Mouse (Mus musculus) CH12.LX (cell line): ENCODE measurements around the gene Mier3. TPM values are rescaled to one million over a fixed set of nuclear protein-coding genes. Genes with fewer than 3 reads are reported as not detected.

Experiments
- DNase-seq: peaks from one replicate; pipeline ENCODE4 v3.0.0-alpha.2; 2013; ENCODE audit errors: extremely low read depth
- H3K27ac ChIP-seq: 2 replicates; pipeline ENCODE4 v1.5.1; 2012; ENCODE audit warnings: low read depth, mild to moderate bottlenecking, control low read depth, moderate library complexity; ENCODE audit not compliant: insufficient read depth
- H3K27me3 ChIP-seq: replicated peaks from 2 replicates; pipeline ENCODE3; 2012; ENCODE audit warnings: inconsistent platforms
- H3K36me3 ChIP-seq, 2 experiments: replicated peaks in 1 of 2; 2 replicates each; pipeline versions ENCODE3 to v1.6.1; 2012; ENCODE audit warnings: inconsistent platforms in 1 of 2, low read length in 1 of 2, mild to moderate bottlenecking in 1 of 2, mixed read lengths in 1 of 2, moderate library complexity in 1 of 2; ENCODE audit not compliant: control insufficient read depth in 1 of 2, insufficient read depth in 1 of 2
- H3K4me1 ChIP-seq, 2 experiments: 2 replicates each; pipeline ENCODE4 v1.6.1; 2012; ENCODE audit warnings: inconsistent platforms in 1 of 2, moderate library complexity in 1 of 2; ENCODE audit not compliant: insufficient read depth in 2 of 2, control insufficient read depth in 1 of 2
- H3K4me2 ChIP-seq: 2 replicates; pipeline ENCODE4 v1.6.1; 2012; ENCODE audit warnings: low read depth, mild to moderate bottlenecking, control low read depth; ENCODE audit not compliant: poor library complexity, insufficient read depth, severe bottlenecking
- H3K4me3 ChIP-seq, 3 experiments: fragments of 150-350 bp in 1 of 3; sonication (generic) in 1 of 3; replicated peaks in 1 of 3; 2 replicates each; pipeline versions ENCODE3 to v1.5.1; 2011 to 2012; ENCODE audit warnings: low read depth in 2 of 3, low read length in 2 of 3, mild to moderate bottlenecking in 2 of 3, moderate library complexity in 2 of 3, control low read depth in 1 of 3, improper control_type of control experiment in 1 of 3, inconsistent platforms in 1 of 3, mixed read lengths in 1 of 3; ENCODE audit not compliant: poor library complexity in 1 of 3
- H3K79me2 ChIP-seq: replicated peaks from 2 replicates; pipeline ENCODE4 v1.6.1; 2012; ENCODE audit warnings: mild to moderate bottlenecking, moderate library complexity; ENCODE audit not compliant: control insufficient read depth, poor library complexity, insufficient read depth, severe bottlenecking; ENCODE audit errors: extremely low read depth
- H3K9ac ChIP-seq: 2 replicates; pipeline ENCODE4 v1.6.1; 2012; ENCODE audit warnings: low read depth, mild to moderate bottlenecking, control low read depth, moderate library complexity; ENCODE audit not compliant: insufficient read depth
- H3K9me3 ChIP-seq: replicated peaks from 2 replicates; pipeline ENCODE3; 2012; ENCODE audit warnings: low read length, inconsistent platforms, mixed read lengths
- BHLHE40 ChIP-seq: IDR thresholded peaks from 2 replicates; pipeline ENCODE4 v1.6.1; 2011; ENCODE audit warnings: mild to moderate bottlenecking, low read depth, low read length, improper control_type of control experiment
- CHD2 ChIP-seq: IDR thresholded peaks from 2 replicates; pipeline ENCODE4 v1.6.1; 2011; ENCODE audit warnings: low read length, improper control_type of control experiment
- E2F4 ChIP-seq: IDR thresholded peaks from 2 replicates; pipeline ENCODE4 v1.6.1; 2011; ENCODE audit warnings: low read depth, low read length, improper control_type of control experiment; ENCODE audit not compliant: insufficient replicate concordance
- ELF1 ChIP-seq: IDR thresholded peaks from 2 replicates; pipeline ENCODE4 v1.6.1; 2014; ENCODE audit warnings: low read depth, mild to moderate bottlenecking, inconsistent platforms, low read length, improper control_type of control experiment
- EP300 ChIP-seq: IDR thresholded peaks from 2 replicates; pipeline ENCODE4 v1.6.1; 2011; ENCODE audit warnings: low read length, improper control_type of control experiment
- ETS1 ChIP-seq: conservative IDR thresholded peaks from 2 replicates; pipeline ENCODE4 v1.6.1; 2012; ENCODE audit warnings: low read depth, mild to moderate bottlenecking, inconsistent platforms, low read length, improper control_type of control experiment, moderate library complexity
- GABPA ChIP-seq: IDR thresholded peaks from 2 replicates; pipeline ENCODE4 v1.6.1; 2012; ENCODE audit warnings: low read depth, low read length, improper control_type of control experiment, inconsistent platforms; ENCODE audit not compliant: insufficient replicate concordance
- HCFC1 ChIP-seq: IDR thresholded peaks from 2 replicates; pipeline ENCODE4 v1.6.1; 2012; ENCODE audit warnings: low read depth, mild to moderate bottlenecking, inconsistent platforms, low read length, improper control_type of control experiment
- IRF4 ChIP-seq: IDR thresholded peaks from 2 replicates; pipeline ENCODE4 v1.6.1; 2014; ENCODE audit warnings: low read depth, mild to moderate bottlenecking, inconsistent platforms, low read length, improper control_type of control experiment
- JUND ChIP-seq: conservative IDR thresholded peaks from 2 replicates; pipeline ENCODE4 v1.6.1; 2011; ENCODE audit warnings: low read depth, low read length, improper control_type of control experiment
- KAT2A ChIP-seq: IDR thresholded peaks from 2 replicates; pipeline ENCODE4 v1.6.1; 2012; ENCODE audit warnings: low read length, improper control_type of control experiment, inconsistent platforms; ENCODE audit not compliant: insufficient replicate concordance
- MAFK ChIP-seq: IDR thresholded peaks from 2 replicates; pipeline ENCODE4 v1.6.1; 2011; ENCODE audit warnings: low read length, improper control_type of control experiment; ENCODE audit not compliant: insufficient replicate concordance
- MAX ChIP-seq: IDR thresholded peaks from 2 replicates; pipeline ENCODE4 v1.6.1; 2011; ENCODE audit warnings: low read length, improper control_type of control experiment
- MAZ ChIP-seq: IDR thresholded peaks from 2 replicates; pipeline ENCODE4 v1.6.1; 2012; ENCODE audit warnings: low read depth, mild to moderate bottlenecking, inconsistent platforms, low read length, improper control_type of control experiment, moderate library complexity
- MYC ChIP-seq: IDR thresholded peaks from 2 replicates; pipeline ENCODE4 v1.6.1; 2011; ENCODE audit warnings: low read depth, mild to moderate bottlenecking, improper control_type of control experiment, low read length
- PAX5 ChIP-seq: IDR thresholded peaks from 2 replicates; pipeline ENCODE4 v1.6.1; 2012; ENCODE audit warnings: low read length, inconsistent platforms, mixed read lengths
- POLR2A ChIP-seq: IDR thresholded peaks from 2 replicates; pipeline ENCODE4 v1.6.1; 2011; ENCODE audit warnings: low read depth, mild to moderate bottlenecking, improper control_type of control experiment, low read length
- POLR2AphosphoS2 ChIP-seq: IDR thresholded peaks from 2 replicates; pipeline ENCODE4 v1.6.1; 2011; ENCODE audit warnings: low read depth, low read length, improper control_type of control experiment
- RAD21 ChIP-seq: IDR thresholded peaks from 2 replicates; pipeline ENCODE4 v1.6.1; 2011; ENCODE audit warnings: low read depth, mild to moderate bottlenecking, low read length, improper control_type of control experiment, moderate library complexity
- RCOR1 ChIP-seq: conservative IDR thresholded peaks from 2 replicates; pipeline ENCODE4 v1.6.1; 2012; ENCODE audit warnings: low read depth, mild to moderate bottlenecking, inconsistent platforms, low read length, improper control_type of control experiment
- SMC3 ChIP-seq: IDR thresholded peaks from 2 replicates; pipeline ENCODE4 v1.6.1; 2011; ENCODE audit warnings: low read depth, low read length, improper control_type of control experiment
- TBP ChIP-seq: conservative IDR thresholded peaks from 2 replicates; pipeline ENCODE4 v1.6.1; 2011; ENCODE audit warnings: low read depth, low read length, improper control_type of control experiment
- TCF12 ChIP-seq: IDR thresholded peaks from 2 replicates; pipeline ENCODE4 v1.6.1; 2014; ENCODE audit warnings: low read depth, mild to moderate bottlenecking, inconsistent platforms, low read length, improper control_type of control experiment
- USF2 ChIP-seq: conservative IDR thresholded peaks from 2 replicates; pipeline ENCODE4 v1.6.1; 2011; ENCODE audit warnings: low read depth, low read length, improper control_type of control experiment
- ZKSCAN1 ChIP-seq: IDR thresholded peaks from 2 replicates; pipeline ENCODE4 v1.6.1; 2012; ENCODE audit warnings: low read depth, inconsistent platforms, low read length, improper control_type of control experiment, borderline replicate concordance
- ZMIZ1 ChIP-seq: IDR thresholded peaks from 2 replicates; pipeline ENCODE4 v1.6.1; 2012; ENCODE audit warnings: low read depth, mild to moderate bottlenecking, inconsistent platforms, low read length, improper control_type of control experiment
- ZNF384 ChIP-seq: IDR thresholded peaks from 2 replicates; pipeline ENCODE4 v1.6.1; 2012; ENCODE audit warnings: low read depth, low read length, improper control_type of control experiment, inconsistent platforms
- dilution Hi-C: fragments of 300-500 bp; cut with MboI; formaldehyde crosslinking; loops from 2 replicates; pipeline ENCODE4 v1.14.3; 2020; ENCODE audit warnings: low sequenced_read_pairs; ENCODE audit not compliant: extremely low pct_unique_long_range_greater_than_20kb, extremely low pct_ligation_motif_present
- in situ Hi-C: fragments of 300-500 bp; cut with MboI; formaldehyde crosslinking; loops from 3 replicates; pipeline ENCODE4 v1.14.3; 2019; ENCODE audit warnings: low sequenced_read_pairs, low pct_ligation_motif_present, low pct_unique_long_range_greater_than_20kb, mixed read lengths
- polyA plus RNA-seq: library from polyadenylated mRNA; unstranded; fragments of >175 nt; gene quantifications from 2 replicates; pipeline ENCODE4 v1.2.1, GENCODE M21; 2012; ENCODE audit warnings: low read depth; ENCODE audit not compliant: insufficient read length
- total RNA-seq, 2 experiments: library from RNA; depleted of rRNA; stranded (reverse); fragments of 300-350 nt in 1 of 2; fragments of >200 nt in 1 of 2; gene quantifications; 2 replicates each; pipeline ENCODE4 v1.2.3; 2012 to 2014

Mier3 gene
- total and polyA plus RNA-seq, 3 experiments, result 3.3 to 7.3 (median 7.0) TPM

GRCm38 (mm10) chr13:111756986-111757385, 76.2 kb downstream of the Mier3 start:
- H3K9me3 ChIP-seq, result no peaks in the 10 kb centered on the region
- dilution Hi-C loops (no loop called here), in situ Hi-C loops (no loop called here)
- TF ChIP-seq KAT2A (no peak), USF2 (no peak), ZKSCAN1 (no peak), RAD21 (no peak), TBP (no peak), MAFK (no peak), MYC (no peak), ZMIZ1 (no peak), CHD2 (no peak), ETS1 (no peak), E2F4 (no peak), SMC3 (no peak), ZNF384 (no peak), POLR2A (no peak), MAZ (no peak)
- no peak overlapping the region for H3K27ac ChIP-seq
- no peak for DNase-seq
- peaks cover 84 to 94% of the 10 kb centered on the region in 2 experiments for H3K36me3 ChIP-seq
- H3K79me2 ChIP-seq, result no peaks in the 10 kb centered on the region
- no peaks in the 10 kb centered on the region for H3K4me1 ChIP-seq
- no peak overlapping the region for H3K9ac ChIP-seq
- H3K4me3 ChIP-seq, result no peak overlapping the region
- H3K4me2 ChIP-seq, result no peak overlapping the region
- H3K27me3 ChIP-seq, result no peaks in the 10 kb centered on the region

- peaks cover 74 to 96% of the 10 kb centered on the region in 2 experiments for H3K36me3 ChIP-seq
- H3K27ac ChIP-seq, result no peak overlapping the region
- DNase-seq, result no peak
- TF ChIP-seq IRF4 (no peak), HCFC1 (no peak), PAX5 (no peak), MAX (no peak), TBP (no peak), RCOR1 (no peak), ELF1 (no peak), ZKSCAN1 (no peak), GABPA (no peak), MAFK (no peak), JUND (no peak), KAT2A (no peak), EP300 (no peak), TCF12 (no peak), BHLHE40 (no peak), ETS1 (no peak), POLR2AphosphoS2 (no peak)
- H3K4me3 ChIP-seq, result no peak overlapping the region
- in situ Hi-C loops, result no loop called here
- dilution Hi-C loops, result no loop called here
- no peak overlapping the region for H3K9ac ChIP-seq
- H3K4me2 ChIP-seq, result no peak overlapping the region
- H3K9me3 ChIP-seq, result no peaks in the 10 kb centered on the region
- no peaks in the 10 kb centered on the region for H3K79me2 ChIP-seq
- H3K27me3 ChIP-seq, result no peaks in the 10 kb centered on the region
- H3K4me1 ChIP-seq, result no peaks in the 10 kb centered on the region
Observed at GRCm38 (mm10) chr13:111762526-111762925, 81.7 kb downstream of the Mier3 start.
